ENCODE assay signal across 8 mouse cellular contexts in genomic region chr1:77043749-77044564, GRCm38 (mm10).
A peak's percentile ranks its signal among the peaks of the same experiment; 100 is the strongest.
DNase-seq lines count a peak whose midpoint lies in the region; ATAC-seq and TF ChIP-seq lines count a peak whose summit lies in the region.

No protein-coding gene starts in this region.

- H3K36me3 ChIP-seq in midbrain, embryonic 13.5 days: no peaks in the 10 kb centered on the region

- DNase-seq in gastrocnemius, postnatal 14 days: peak; percentile 20
- DNase-seq in gastrocnemius, adult 18-20 months (ENCODE audit: low spot score): no peak
- peak; percentile 16 for DNase-seq in 3T3-L1 (ENCODE audit: low read depth, low spot score)
- DNase-seq in cerebellum, adult 9-10 months: peak; percentile 87
- peak; percentile 7 for DNase-seq in lung, adult 2 months
- no peak for DNase-seq in layer of hippocampus, postnatal 36 days
- no peak for DNase-seq in spleen, adult 12 weeks (ENCODE audit: low spot score)

- no peak overlapping the region for H3K27ac ChIP-seq in midbrain, embryonic 13.5 days

- no peak for TF ChIP-seq CTCF in lung, adult 2 months (IDR thresholded peaks at IDR 0.05; ENCODE audit: insufficient read depth, low read length)

- intact Hi-C loops in gastrocnemius, postnatal 14 days (cut with DNase I; ENCODE audit: low total_unique reads): no loop called here

- no peak for ATAC-seq in midbrain, embryonic 13.5 days

- no peaks in the 10 kb centered on the region for H3K9me3 ChIP-seq in midbrain, embryonic 13.5 days

- no peak for TF ChIP-seq POLR2A in lung, adult 2 months (IDR thresholded peaks at IDR 0.05; ENCODE audit: borderline replicate concordance, extremely low read depth, low read depth, low read length)

- H3K4me1 ChIP-seq in lung, adult 2 months (ENCODE audit: control insufficient read depth, insufficient read depth, low read length): no peaks in the 10 kb centered on the region; the same call in 1 of the 2 replicates
- no peaks in the 10 kb centered on the region for H3K4me1 ChIP-seq in midbrain, embryonic 13.5 days (replicated peaks)

- no peaks in the 10 kb centered on the region for H3K27me3 ChIP-seq in midbrain, embryonic 13.5 days

- no peak overlapping the region for H3K4me2 ChIP-seq in midbrain, embryonic 13.5 days (replicated peaks)

- WGBS in lung, adult 2 months: 40% methylated on average over 14 of the region's 14 CpGs
- 88% methylated on average over 13 of the region's 14 CpGs for WGBS in midbrain, embryonic 13.5 days

- no peak overlapping the region for H3K4me3 ChIP-seq in lung, adult 2 months (replicated peaks; ENCODE audit: extremely low read depth, low read depth, low read length)
- H3K4me3 ChIP-seq in midbrain, embryonic 13.5 days (replicated peaks): no peak overlapping the region

- no peak overlapping the region for H3K9ac ChIP-seq in midbrain, embryonic 13.5 days (replicated peaks)

Comparison
In these comparisons a context has a peak if more than half of its experiments do, and no peak if none do; other contexts are left out.
1. DNase-seq: peak in gastrocnemius, postnatal 14 days (single experiment), 3T3-L1 (single experiment), cerebellum, adult 9-10 months (single experiment) and lung, adult 2 months (single experiment); none in gastrocnemius, adult 18-20 months (single experiment), layer of hippocampus, postnatal 36 days (0 of 2) and spleen, adult 12 weeks (single experiment).